Mouse (Mus musculus) frontal cortex, postnatal 25 days (tissue): ENCODE data around the gene Sac3d1.
A peak's percentile ranks its signal among the peaks of the same experiment; 100 is the strongest.

Experiments used
- DNase-seq, 2 experiments: peaks; one replicate each; pipeline ENCODE4 v3.0.0; 2022; ENCODE audit warnings: low spot score in 2 of 2

Gene Sac3d1

GRCm38 (mm10) chr19:6070571-6071250, 47.7 kb downstream of the Sac3d1 start:
- no peak for DNase-seq

- no peak for DNase-seq
Observed at GRCm38 (mm10) chr19:6069851-6070250, 48.6 kb downstream of the Sac3d1 start.

- DNase-seq = no peak
Observed at GRCm38 (mm10) chr19:6068951-6069350, 49.5 kb downstream of the Sac3d1 start.

GRCm38 (mm10) chr19:6067724-6068415, 50.6 kb downstream of the Sac3d1 start, which contains the start of gene Tm7sf2:
TSS of gene Tm7sf2 (minus strand) at chr19:6068373.
- peak; percentile 69 to 77 for DNase-seq

GRCm38 (mm10) chr19:6067011-6067723, 51.3 kb downstream of the Sac3d1 start:
- peak; percentile 70 to 74 for DNase-seq

GRCm38 (mm10) chr19:6066571-6066970, 51.9 kb downstream of the Sac3d1 start:
- no peak for DNase-seq
